Comparison of ENCODE assay signal across 9 mouse cellular contexts in genomic region chr6:117906015-117906531, GRCm38 (mm10). TPM values are rescaled to one million over a fixed set of nuclear protein-coding genes. Genes with fewer than 3 reads are reported as not detected.
DNase-seq lines count a peak whose midpoint lies in the region; ATAC-seq lines count a peak whose summit lies in the region.
"Had no signal": no experiment of that assay in that cellular context is flagged by ENCODE, and none has a peak within 500 bp of the region (broad histone marks: within the 10 kb centered on the region; RNA-seq: fewer than 3 reads in every experiment).

No protein-coding gene starts in this region.

- intact Hi-C loops in left cerebral cortex, postnatal 25 days (cut with DNase I) = loop anchor here (1.0 to 5.0 kb wide), 3 partner anchors 27 to 65 kb away; partner anchors contain the start of genes Zfp239 and Zfp637

- peak overlapping the region; percentile 98 for H3K27ac ChIP-seq in embryonic facial prominence, embryonic 10.5 days (replicated peaks)
- peak overlapping the region; percentile 95 for H3K27ac ChIP-seq in hindbrain, embryonic 10.5 days
- peak overlapping the region; percentile 72 for H3K27ac ChIP-seq in midbrain, embryonic 15.5 days

- peak overlapping the region; percentile 57 for H3K4me2 ChIP-seq in midbrain, embryonic 15.5 days

- ATAC-seq in midbrain, embryonic 15.5 days (replicated peaks) = peak; percentile 51

- H3K27me3 ChIP-seq in embryonic facial prominence, embryonic 10.5 days (replicated peaks; ENCODE audit: low read depth, poor library complexity, severe bottlenecking) = no peaks in the 10 kb centered on the region
- H3K27me3 ChIP-seq in hindbrain, embryonic 10.5 days (ENCODE audit: insufficient read depth, poor library complexity, severe bottlenecking) = no peaks in the 10 kb centered on the region
- no peaks in the 10 kb centered on the region for H3K27me3 ChIP-seq in midbrain, embryonic 15.5 days (replicated peaks)

- no peaks in the 10 kb centered on the region for H3K9me3 ChIP-seq in embryonic facial prominence, embryonic 10.5 days
- H3K9me3 ChIP-seq in hindbrain, embryonic 10.5 days = no peaks in the 10 kb centered on the region
- no peaks in the 10 kb centered on the region for H3K9me3 ChIP-seq in midbrain, embryonic 15.5 days

- WGBS in embryonic facial prominence, embryonic 10.5 days = under 1% methylated on average over 25 of the region's 25 CpGs
- under 1% methylated on average over 25 of the region's 25 CpGs for whole genome bisulfite sequencing in hindbrain, embryonic 10.5 days
- WGBS in midbrain, embryonic 15.5 days = under 1% methylated on average over 25 of the region's 25 CpGs

- peaks cover 24% of the 10 kb centered on the region for H3K4me1 ChIP-seq in embryonic facial prominence, embryonic 10.5 days
- peaks cover 28% of the 10 kb centered on the region for H3K4me1 ChIP-seq in hindbrain, embryonic 10.5 days (replicated peaks)
- peaks cover 26% of the 10 kb centered on the region for H3K4me1 ChIP-seq in midbrain, embryonic 15.5 days

- H3K9ac ChIP-seq in midbrain, embryonic 15.5 days = peak overlapping the region; percentile 47

- peak overlapping the region; percentile 100 for H3K4me3 ChIP-seq in embryonic facial prominence, embryonic 10.5 days
- H3K4me3 ChIP-seq in hindbrain, embryonic 10.5 days = peak overlapping the region; percentile 82
- H3K4me3 ChIP-seq in midbrain, embryonic 15.5 days = peak overlapping the region; percentile 71

- H3K36me3 ChIP-seq in embryonic facial prominence, embryonic 10.5 days (replicated peaks) = no peaks in the 10 kb centered on the region
- no peaks in the 10 kb centered on the region for H3K36me3 ChIP-seq in hindbrain, embryonic 10.5 days
- no peaks in the 10 kb centered on the region for H3K36me3 ChIP-seq in midbrain, embryonic 15.5 days (replicated peaks)

- peak; percentile 57 for DNase-seq in embryo, embryonic 10 days (ENCODE audit: low spot score)
- DNase-seq in embryo, embryonic 9.5 days (ENCODE audit: extremely low spot score) = no peak
- peak; percentile 90 for DNase-seq in 3T3-L1 (ENCODE audit: low read depth, low spot score)
- no peak for DNase-seq in embryonic facial prominence, embryonic 10.5 days (ENCODE audit: low spot score)
- DNase-seq in hindbrain, embryonic 10.5 days (ENCODE audit: low spot score) = no peak
- peak; percentile 67 to 71 for DNase-seq in left cerebral cortex, postnatal 25 days (ENCODE audit: low spot score in 2 of 2)
- DNase-seq in gastrocnemius, adult 18-20 months (ENCODE audit: low spot score) = no peak

RNA-seq across cellular contexts. Expression of gene Hnrnpf, which starts 5.9 kb away (rescaled TPM):
- polyA plus RNA-seq in embryonic facial prominence, embryonic 10.5 days (2016; fragmentation: Nextera tagmentation; extraction: Ambion mirVana) = 874 and 878 TPM in 2 replicates
- 559 and 788 TPM in 2 replicates for polyA plus RNA-seq in hindbrain, embryonic 10.5 days (2016; fragmentation: Nextera tagmentation; extraction: Ambion mirVana)
- 100 to 1,000 TPM; 121 to 132 TPM for total RNA-seq in left cerebral cortex, postnatal 25 days (2021)
- polyA plus RNA-seq in midbrain, embryonic 15.5 days (2015; fragmentation: Nextera tagmentation; extraction: Ambion mirVana) = 258 and 279 TPM in 2 replicates
- 100 to 1,000 TPM in 1 of 2 experiments, 10 to 100 TPM in 1; 83.2 to 106 TPM for total RNA-seq in gastrocnemius, adult 18-20 months (2021)

RNA-seq across cellular contexts. Expression of gene Fxyd4, which starts 31.4 kb away (rescaled TPM):
- 2.5 and 3.8 TPM in 2 replicates for polyA plus RNA-seq in embryonic facial prominence, embryonic 10.5 days (2016; fragmentation: Nextera tagmentation; extraction: Ambion mirVana)
- 2.1 and 2.6 TPM in 2 replicates for polyA plus RNA-seq in hindbrain, embryonic 10.5 days (2016; fragmentation: Nextera tagmentation; extraction: Ambion mirVana)
- not detected for total RNA-seq in left cerebral cortex, postnatal 25 days (2021)
- 2.8 and 4.7 TPM in 2 replicates for polyA plus RNA-seq in midbrain, embryonic 15.5 days (2015; fragmentation: Nextera tagmentation; extraction: Ambion mirVana)
- not detected for total RNA-seq in gastrocnemius, adult 18-20 months (2021)
- total RNA-seq: layer of hippocampus, adult 8-10 months had no signal

RNA-seq across cellular contexts. Expression of gene Zfp239, which starts 44.2 kb away (rescaled TPM):
- 13.1 and 13.6 TPM in 2 replicates for polyA plus RNA-seq in embryonic facial prominence, embryonic 10.5 days (2016; fragmentation: Nextera tagmentation; extraction: Ambion mirVana)
- polyA plus RNA-seq in hindbrain, embryonic 10.5 days (2016; fragmentation: Nextera tagmentation; extraction: Ambion mirVana) = 9.9 and 12.9 TPM in 2 replicates
- 10 to 100 TPM; 43.0 to 45.6 TPM for total RNA-seq in left cerebral cortex, postnatal 25 days (2021)
- 14.4 and 16.5 TPM in 2 replicates for polyA plus RNA-seq in midbrain, embryonic 15.5 days (2015; fragmentation: Nextera tagmentation; extraction: Ambion mirVana)
- 1 to 10 TPM; 1.2 to 1.4 TPM for total RNA-seq in gastrocnemius, adult 18-20 months (2021)

Comparison
In these comparisons a context has a peak if more than half of its experiments do, and no peak if none do; other contexts are left out.
1. DNase-seq: peak in embryo, embryonic 10 days (single experiment), 3T3-L1 (single experiment) and left cerebral cortex, postnatal 25 days (2 of 2); none in embryo, embryonic 9.5 days (single experiment), embryonic facial prominence, embryonic 10.5 days (single experiment), hindbrain, embryonic 10.5 days (single experiment) and gastrocnemius, adult 18-20 months (single experiment).
2. Peak in every context shown above with its lines, with median percentiles within 50 percentile points of each other: H3K27ac ChIP-seq and H3K4me3 ChIP-seq.